Mouse (Mus musculus) liver, embryonic 18 days (tissue): ENCODE measurements around the gene Selenoo. TPM values are rescaled to one million over a fixed set of nuclear protein-coding genes. Genes with fewer than 3 reads are reported as not detected.

Experiments
- polyA plus RNA-seq: library from polyadenylated mRNA; depleted of rRNA; stranded (reverse); fragments of >200 nt; gene quantifications from 2 replicates; pipeline ENCODE4 v1.2.3, GENCODE M21; 2012; rRNA removed

The Selenoo gene
- 22.4 and 25.8 TPM in 2 replicates for polyA plus RNA-seq

GRCm38 (mm10) chr15:89088607-89089247 is at the start of gene Selenoo:
Gene Selenoo (plus strand): TSS chr15:89089084.

GRCm38 (mm10) chr15:89059161-89059931 is 29.5 kb upstream of the Selenoo start, which contains the start of gene Panx2:
Gene Panx2 (plus strand): TSS chr15:89059734.

GRCm38 (mm10) chr15:89074613-89075477 is 14.0 kb upstream of the Selenoo start, which contains the start of gene Trabd:
Gene Trabd (plus strand): TSS chr15:89075124.

GRCm38 (mm10) chr15:89122649-89123366 is 33.9 kb downstream of the Selenoo start, which contains the start of gene Tubgcp6:
Gene Tubgcp6 (minus strand): TSS chr15:89123112.

GRCm38 (mm10) chr15:89128382-89129350 is 39.8 kb downstream of the Selenoo start, which contains the start of gene Hdac10:
Gene Hdac10 (minus strand): TSS chr15:89128700.

GRCm38 (mm10) chr15:89140659-89141252 is 51.9 kb downstream of the Selenoo start, which contains the start of gene Mapk12:
Gene Mapk12 (minus strand): TSS chr15:89140703.

GRCm38 (mm10) chr15:89149271-89150040 is 60.6 kb downstream of the Selenoo start, which contains the start of gene Mapk11:
Gene Mapk11 (minus strand): TSS chr15:89149628.

Other genes starting within 250 kb of the Selenoo start
- 12.1 and 25.9 TPM in 2 replicates for gene Pim3, start 226.9 kb upstream of the Selenoo start, polyA plus RNA-seq
- gene Ttll8, start 134.7 kb upstream of the Selenoo start, polyA plus RNA-seq, result 0.04 and 0.09 TPM in 2 replicates
- gene Mlc1, start 110.1 kb upstream of the Selenoo start, polyA plus RNA-seq, result not detected in 2 replicates
- gene Mov10l1, start 106.2 kb upstream of the Selenoo start, polyA plus RNA-seq, result 0.01 TPM in 1 of 2 replicates, not detected in the other
- gene Panx2, start 29.4 kb upstream of the Selenoo start, polyA plus RNA-seq, result not detected in 2 replicates
- gene Trabd, start 14.0 kb upstream of the Selenoo start, polyA plus RNA-seq, result 21.5 and 25.2 TPM in 2 replicates
- gene Tubgcp6, start 34.0 kb downstream of the Selenoo start, polyA plus RNA-seq, result 6.5 and 8.5 TPM in 2 replicates
- 9.1 and 9.7 TPM in 2 replicates for gene Hdac10, start 39.6 kb downstream of the Selenoo start, polyA plus RNA-seq
- 3.5 and 4.5 TPM in 2 replicates for gene Mapk12, start 51.6 kb downstream of the Selenoo start, polyA plus RNA-seq
- 1.3 TPM in 2 replicates for gene Mapk11, start 60.5 kb downstream of the Selenoo start, polyA plus RNA-seq
- 37.7 and 44.3 TPM in 2 replicates for gene Plxnb2, start 91.7 kb downstream of the Selenoo start, polyA plus RNA-seq
- 5.4 and 6.4 TPM in 2 replicates for gene Dennd6b, start 107.4 kb downstream of the Selenoo start, polyA plus RNA-seq
- 13.5 and 14.0 TPM in 2 replicates for gene Ppp6r2, start 122.5 kb downstream of the Selenoo start, polyA plus RNA-seq
- 26.2 and 28.5 TPM in 2 replicates for gene Sbf1, start 226.2 kb downstream of the Selenoo start, polyA plus RNA-seq
- 10.3 and 11.8 TPM in 2 replicates for gene Adm2, start 233.6 kb downstream of the Selenoo start, polyA plus RNA-seq
- gene Miox, start 245.3 kb downstream of the Selenoo start, polyA plus RNA-seq, result 12.7 and 15.7 TPM in 2 replicates